Mouse (Mus musculus): ENCODE results near the gene Brwd1. TPM values are rescaled to one million over a fixed set of nuclear protein-coding genes. Genes with fewer than 3 reads are reported as not detected.
"Not testable (repeated sequence)": the region's sequence is repeated elsewhere in the genome, so short reads cannot be mapped to it uniquely, and the experiment has no call there.

Brwd1 gene
- polyA plus RNA-seq, 1 experiment from 2014 or later: 76.2 TPM

DNA sequence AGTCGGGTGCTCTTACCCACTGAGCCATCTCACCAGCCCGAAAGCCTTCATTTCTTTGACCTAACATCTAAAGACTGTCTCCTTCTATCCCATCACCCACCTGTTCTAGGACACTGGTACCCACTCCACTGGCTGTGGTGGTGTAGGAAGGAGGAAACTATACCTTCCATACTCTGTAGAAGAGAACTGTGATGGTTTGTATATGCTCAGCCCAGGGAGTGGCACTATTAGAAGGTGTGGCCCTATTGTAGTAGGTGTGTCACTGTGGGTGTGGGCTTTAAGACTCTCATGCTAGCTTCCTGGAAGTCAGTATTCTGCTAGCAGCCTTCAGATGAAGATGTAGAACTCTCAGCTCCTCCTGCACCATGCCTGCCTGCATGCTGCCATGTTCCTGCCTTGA is 121.6 kb downstream of the Brwd1 start:
- not testable (repeated sequence) for H3K4me3 ChIP-seq (replicated peaks); H3K9me3 ChIP-seq; H3K9ac ChIP-seq; H3K36me3 ChIP-seq; H3K4me2 ChIP-seq; ATAC-seq (ENCODE audit: insufficient read depth, low FRiP score, low read depth); H3K27ac ChIP-seq; H3K27me3 ChIP-seq (replicated peaks); H3K4me1 ChIP-seq
- WGBS: 91% methylated on average over 2 of the region's 2 CpGs

DNA sequence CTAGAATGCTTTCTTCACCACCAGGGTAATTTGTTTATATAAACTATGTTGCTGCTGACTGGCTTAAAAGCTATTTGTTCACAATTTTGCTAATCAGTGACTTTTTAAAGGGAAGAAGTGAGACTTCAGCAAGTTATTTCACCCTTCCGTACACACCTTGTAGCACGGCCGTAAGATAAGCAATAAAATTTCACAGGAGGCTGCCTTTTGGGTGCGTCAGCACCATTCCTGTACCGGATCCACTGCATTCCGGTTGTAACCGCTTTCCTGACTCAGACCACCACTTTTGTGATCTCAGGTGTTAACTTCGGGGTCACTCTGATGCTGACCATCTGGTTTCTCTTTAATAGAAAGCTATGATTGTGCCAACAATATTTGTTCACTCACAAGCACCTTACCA is 124.2 kb downstream of the Brwd1 start:
- Histone ChIP-seq H3K27me3 (replicated peaks) (no peaks in the 10 kb centered on the region), H3K9me3 (no peaks in the 10 kb centered on the region), H3K36me3 (no peaks in the 10 kb centered on the region), H3K4me1 (no peaks in the 10 kb centered on the region), H3K4me2 (no peak overlapping the region), H3K9ac (no peak overlapping the region), H3K4me3 (replicated peaks) (no peak overlapping the region), H3K27ac (no peak overlapping the region)
- no peak for ATAC-seq (ENCODE audit: insufficient read depth, low FRiP score, low read depth)
- WGBS: 61% methylated on average over 8 of the region's 8 CpGs

- no peaks in the 10 kb centered on the region for H3K27me3 ChIP-seq (replicated peaks)
- WGBS: 60% methylated on average over 5 of the region's 5 CpGs
- no peak for ATAC-seq (ENCODE audit: insufficient read depth, low FRiP score, low read depth)
- H3K36me3 ChIP-seq: no peaks in the 10 kb centered on the region
- H3K4me3 ChIP-seq (replicated peaks): no peak overlapping the region
- H3K9ac ChIP-seq: no peak overlapping the region
- no peaks in the 10 kb centered on the region for H3K4me1 ChIP-seq
- no peaks in the 10 kb centered on the region for H3K9me3 ChIP-seq
- no peak overlapping the region for H3K4me2 ChIP-seq
- no peak overlapping the region for H3K27ac ChIP-seq
Measured at GRCm38 (mm10) chr16:95956618-95957017, 125.7 kb downstream of the Brwd1 start.

DNA sequence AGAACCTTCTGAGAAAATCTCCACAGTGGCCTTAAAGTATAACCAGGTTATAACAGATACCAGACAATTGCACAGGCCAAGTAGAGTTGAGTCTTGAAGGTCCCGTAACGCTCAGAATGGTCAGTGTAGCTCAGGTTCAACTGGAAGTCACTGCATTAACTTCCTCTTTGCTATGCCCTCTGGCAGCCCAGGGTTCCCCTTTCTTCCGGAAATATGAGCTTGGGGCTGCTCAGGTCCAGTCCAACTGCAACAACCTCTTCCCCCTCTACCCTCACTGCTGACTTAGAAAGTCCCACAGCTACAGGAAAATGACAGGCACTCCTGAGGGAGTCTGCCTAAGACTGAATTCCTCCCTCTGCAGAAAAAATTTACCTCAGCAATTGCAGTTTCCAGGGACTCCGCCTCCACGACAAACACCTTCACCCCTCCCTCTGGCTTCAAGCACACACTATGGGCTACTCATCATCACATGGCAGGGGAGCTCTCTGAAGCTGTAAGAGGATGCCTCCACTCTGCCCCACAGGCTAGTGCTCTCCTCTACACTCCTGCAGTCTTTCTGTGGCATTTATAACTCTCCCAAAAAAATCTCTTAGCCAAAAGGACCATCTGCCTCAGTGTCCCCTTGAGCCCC is 126.5 kb downstream of the Brwd1 start:
- H3K27ac ChIP-seq: no peak overlapping the region
- 60% methylated on average over 5 of the region's 5 CpGs for WGBS
- no peaks in the 10 kb centered on the region for H3K36me3 ChIP-seq
- H3K9me3 ChIP-seq: no peaks in the 10 kb centered on the region
- no peaks in the 10 kb centered on the region for H3K27me3 ChIP-seq (replicated peaks)
- H3K4me3 ChIP-seq (replicated peaks): no peak overlapping the region
- no peaks in the 10 kb centered on the region for H3K4me1 ChIP-seq
- no peak overlapping the region for H3K9ac ChIP-seq
- H3K4me2 ChIP-seq: no peak overlapping the region
- ATAC-seq (ENCODE audit: insufficient read depth, low FRiP score, low read depth): no peak

- ATAC-seq (ENCODE audit: insufficient read depth, low FRiP score, low read depth): no peak
- 78% methylated on average over 3 of the region's 3 CpGs for WGBS
Measured at GRCm38 (mm10) chr16:95954341-95954740, 128.0 kb downstream of the Brwd1 start.

DNA sequence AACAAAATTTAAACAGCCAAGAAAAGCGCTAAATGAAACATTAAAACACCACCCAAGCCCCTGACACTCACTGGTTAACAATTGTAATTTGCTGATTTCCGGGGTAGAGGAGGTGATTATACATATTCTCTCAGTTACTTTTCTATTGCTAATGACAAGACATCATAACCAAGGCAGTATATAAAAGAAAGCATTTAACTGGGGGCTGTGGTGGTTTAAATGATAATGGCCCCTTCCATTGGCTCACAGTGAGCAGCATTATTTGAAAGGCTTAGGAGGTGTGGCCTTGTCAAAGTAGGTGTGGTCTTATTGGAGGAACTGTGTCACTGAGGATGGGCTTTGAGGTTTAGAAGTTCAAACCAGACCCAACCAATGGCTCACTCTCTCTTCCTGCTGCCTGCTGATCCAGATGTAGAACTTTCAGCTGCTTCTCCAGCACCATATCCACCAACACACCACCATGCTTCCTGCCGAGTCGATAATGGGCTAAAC is 129.1 kb downstream of the Brwd1 start:
- Histone ChIP-seq H3K9ac (no peak overlapping the region), H3K4me1 (no peaks in the 10 kb centered on the region), H3K27ac (no peak overlapping the region), H3K27me3 (replicated peaks) (no peaks in the 10 kb centered on the region), H3K36me3 (no peaks in the 10 kb centered on the region), H3K9me3 (no peaks in the 10 kb centered on the region), H3K4me2 (no peak overlapping the region), H3K4me3 (replicated peaks) (no peak overlapping the region)
- 87% methylated on average over 4 of the region's 4 CpGs for WGBS
- no peak for ATAC-seq (ENCODE audit: insufficient read depth, low FRiP score, low read depth)

More at GRCm38 (mm10) chr16:95954341-95954740, 128.0 kb downstream of the Brwd1 start:
- no peak overlapping the region for H3K27ac ChIP-seq
- no peaks in the 10 kb centered on the region for H3K27me3 ChIP-seq (replicated peaks)
- no peak overlapping the region for H3K4me2 ChIP-seq
- H3K4me1 ChIP-seq: no peaks in the 10 kb centered on the region
- H3K9me3 ChIP-seq: no peaks in the 10 kb centered on the region
- H3K9ac ChIP-seq: no peak overlapping the region
- no peak overlapping the region for H3K4me3 ChIP-seq (replicated peaks)
- H3K36me3 ChIP-seq: no peaks in the 10 kb centered on the region

DNA sequence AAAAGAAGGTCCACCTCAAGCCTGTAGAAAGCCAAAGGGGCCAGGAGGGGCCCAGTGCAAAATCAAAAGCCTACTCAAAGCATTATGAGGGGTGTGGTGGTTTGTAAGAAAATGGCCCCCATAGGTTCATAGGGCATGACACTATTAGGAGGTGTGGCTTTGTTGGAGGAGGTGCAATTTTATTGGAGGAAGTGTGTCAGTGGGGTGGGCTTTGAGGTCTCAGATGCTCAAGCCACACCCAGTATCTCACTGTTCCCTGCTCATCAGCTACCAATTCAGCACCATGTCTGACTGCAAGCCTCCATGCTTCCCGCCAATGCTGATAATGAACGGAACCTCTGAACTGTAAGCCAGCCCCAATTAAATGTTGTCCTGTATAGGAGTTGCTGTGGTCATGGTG is 130.9 kb downstream of the Brwd1 start:
- WGBS: 90% methylated on average over 2 of the region's 2 CpGs
- no peak overlapping the region for H3K4me2 ChIP-seq
- no peaks in the 10 kb centered on the region for H3K9me3 ChIP-seq
- H3K4me3 ChIP-seq (replicated peaks): no peak overlapping the region
- no peak for ATAC-seq (ENCODE audit: insufficient read depth, low FRiP score, low read depth)
- H3K27me3 ChIP-seq (replicated peaks): no peaks in the 10 kb centered on the region
- no peak overlapping the region for H3K9ac ChIP-seq
- H3K27ac ChIP-seq: no peak overlapping the region
- H3K36me3 ChIP-seq: no peaks in the 10 kb centered on the region
- H3K4me1 ChIP-seq: no peaks in the 10 kb centered on the region

DNA sequence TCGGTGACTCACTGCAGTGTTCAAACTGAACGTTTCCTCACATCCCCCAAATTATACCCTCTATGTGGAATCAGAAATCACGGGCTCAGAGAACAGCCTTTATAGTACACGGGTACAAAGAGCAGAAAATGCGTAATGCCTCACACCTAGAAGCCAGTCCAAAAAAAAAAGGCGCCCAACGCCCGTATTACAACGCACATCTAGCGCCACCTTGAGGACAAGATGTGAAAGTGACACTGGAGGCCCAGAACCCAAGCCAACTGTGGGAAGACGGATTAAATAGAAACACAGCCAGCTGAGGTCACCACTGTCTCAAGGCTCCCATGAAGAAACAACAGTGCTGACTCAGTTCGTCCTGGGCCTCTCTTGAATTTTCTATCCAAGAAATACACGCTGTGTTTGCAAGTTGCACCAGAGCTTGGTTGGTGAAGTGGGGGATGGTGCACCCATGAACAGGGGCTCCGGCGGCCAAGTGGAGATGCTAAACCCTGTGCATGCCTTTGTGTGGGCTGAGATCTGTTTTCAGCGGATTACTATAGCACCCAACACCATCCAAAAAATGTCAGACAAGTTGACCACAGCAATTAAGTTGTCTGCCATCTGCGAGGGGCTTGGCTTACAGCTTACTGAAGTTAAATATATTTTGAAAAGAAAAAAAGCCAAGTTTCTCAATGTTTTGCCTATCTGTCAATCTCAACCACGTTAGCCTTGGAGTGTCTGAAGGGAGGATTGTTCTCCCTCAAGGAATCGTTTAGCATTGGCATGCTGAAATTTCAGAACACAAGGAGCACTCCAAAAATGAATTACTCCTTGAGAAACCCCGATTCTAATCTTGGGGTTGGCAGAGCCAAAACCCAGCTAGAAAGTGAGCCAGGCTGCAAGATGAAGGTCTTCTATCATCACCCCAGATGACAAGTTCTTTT is 136.7 kb downstream of the Brwd1 start:
- no peaks in the 10 kb centered on the region for H3K27me3 ChIP-seq (replicated peaks)
- H3K4me2 ChIP-seq: peak overlapping the region; percentile 41
- peak; percentile 25; the same call in 1 of the 2 replicates for ATAC-seq (ENCODE audit: insufficient read depth, low FRiP score, low read depth)
- no peak overlapping the region for H3K27ac ChIP-seq
- H3K36me3 ChIP-seq: no peaks in the 10 kb centered on the region
- no peaks in the 10 kb centered on the region for H3K4me1 ChIP-seq
- no peak overlapping the region for H3K9ac ChIP-seq
- H3K9me3 ChIP-seq: no peaks in the 10 kb centered on the region
- WGBS: 23% methylated on average over 20 of the region's 20 CpGs
- H3K4me3 ChIP-seq (replicated peaks): no peak overlapping the region

GRCm38 (mm10) chr16:95943186-95943585 is 139.1 kb downstream of the Brwd1 start:
- WGBS: 82% methylated on average over 6 of the region's 6 CpGs
- no peak for ATAC-seq (ENCODE audit: insufficient read depth, low FRiP score, low read depth)
- H3K27ac ChIP-seq: no peak overlapping the region

More at GRCm38 (mm10) chr16:95943186-95943585, 139.1 kb downstream of the Brwd1 start:
- Histone ChIP-seq H3K9ac (no peak overlapping the region), H3K4me1 (no peaks in the 10 kb centered on the region), H3K9me3 (no peaks in the 10 kb centered on the region), H3K36me3 (no peaks in the 10 kb centered on the region), H3K27me3 (replicated peaks) (no peaks in the 10 kb centered on the region), H3K4me3 (replicated peaks) (no peak overlapping the region), H3K4me2 (no peak overlapping the region)

Small RNAs within 50 kb of the gene (microRNA-seq; reads per million reads assigned to microRNA genes)
- not detected for gene Gm27833

Other genes with a start within 250 kb of the Brwd1 start
- 89.1 and 94.8 TPM in 2 replicates for gene Psmg1, start 91.6 kb downstream of the Brwd1 start, polyA plus RNA-seq (2015; fragmentation: Nextera tagmentation; extraction: Ambion mirVana)
- 476 and 575 TPM in 2 replicates for gene Hmgn1, start 45.2 kb upstream of the Brwd1 start, polyA plus RNA-seq (2015; fragmentation: Nextera tagmentation; extraction: Ambion mirVana)
- gene Wrb, start 62.9 kb upstream of the Brwd1 start, polyA plus RNA-seq (2015; fragmentation: Nextera tagmentation; extraction: Ambion mirVana): 60.0 and 65.5 TPM in 2 replicates
- 1.4 and 1.5 TPM in 2 replicates for gene Lca5l, start 109.7 kb upstream of the Brwd1 start, polyA plus RNA-seq (2015; fragmentation: Nextera tagmentation; extraction: Ambion mirVana)
- gene Sh3bgr, start 117.9 kb upstream of the Brwd1 start, polyA plus RNA-seq (2015; fragmentation: Nextera tagmentation; extraction: Ambion mirVana): 29.2 and 35.6 TPM in 2 replicates
- 0.35 and 0.48 TPM in 2 replicates for gene B3galt5, start 153.3 kb upstream of the Brwd1 start, polyA plus RNA-seq (2015; fragmentation: Nextera tagmentation; extraction: Ambion mirVana)